Mouse (Mus musculus) thymus, postnatal 14 days (tissue): Measurements from ENCODE around the gene Rnf11.
"Not testable (repeated sequence)": the region's sequence is repeated elsewhere in the genome, so short reads cannot be mapped to it uniquely, and the experiment has no call there.

Source experiments
- DNase-seq: peaks from one replicate; pipeline ENCODE4 v3.0.0; 2021

The Rnf11 gene

GRCm38 (mm10) chr4:109410681-109411376 lies 73.7 kb downstream of the Rnf11 start:
- DNase-seq = no peak

GRCm38 (mm10) chr4:109407701-109408485 lies 76.6 kb downstream of the Rnf11 start:
- no peak for DNase-seq

GRCm38 (mm10) chr4:109407176-109407520 lies 77.4 kb downstream of the Rnf11 start:
- no peak for DNase-seq

GRCm38 (mm10) chr4:109406486-109407175 lies 77.9 kb downstream of the Rnf11 start, which contains the start of gene Ttc39a:
TSS of gene Ttc39a (plus strand) at chr4:109406623.
- no peak for DNase-seq

GRCm38 (mm10) chr4:109406054-109406485 lies 78.5 kb downstream of the Rnf11 start:
- DNase-seq = no peak

GRCm38 (mm10) chr4:109405415-109405814 lies 79.1 kb downstream of the Rnf11 start:
- no peak for DNase-seq

GRCm38 (mm10) chr4:109404908-109405307 lies 79.6 kb downstream of the Rnf11 start:
- not testable (repeated sequence) for DNase-seq

GRCm38 (mm10) chr4:109401176-109401689 lies 83.3 kb downstream of the Rnf11 start:
- DNase-seq = no peak
